ENCODE assay signal across 8 mouse cellular contexts in genomic region chr17:24454218-24454755, GRCm38 (mm10). TPM values are rescaled to one million over a fixed set of nuclear protein-coding genes. Genes with fewer than 3 reads are reported as not detected.
DNase-seq lines count a peak whose midpoint lies in the region; ATAC-seq and TF ChIP-seq lines count a peak whose summit lies in the region.

No protein-coding gene starts in this region.

- H3K9me3 ChIP-seq in limb, embryonic 13.5 days, result no peaks in the 10 kb centered on the region
- H3K9me3 ChIP-seq in stomach, embryonic 15.5 days, result no peaks in the 10 kb centered on the region

- no peaks in the 10 kb centered on the region; the same call in 1 of the 2 replicates for H3K4me1 ChIP-seq in spleen, adult 2 months (ENCODE audit: control insufficient read depth, insufficient read depth, insufficient read length)
- H3K4me1 ChIP-seq in embryonic fibroblast, embryonic 13.5 days (ENCODE audit: control insufficient read depth, insufficient read depth, low read length), result no peaks in the 10 kb centered on the region; the same call in 1 of the 2 replicates
- peaks cover 17% of the 10 kb centered on the region for H3K4me1 ChIP-seq in limb, embryonic 13.5 days
- H3K4me1 ChIP-seq in stomach, embryonic 15.5 days, result peaks cover 15% of the 10 kb centered on the region

- H3K4me3 ChIP-seq in spleen, adult 2 months (ENCODE audit: extremely low read depth, insufficient read depth, insufficient read length), result peak overlapping the region; percentile 86
- H3K4me3 ChIP-seq in embryonic fibroblast, embryonic 13.5 days (ENCODE audit: insufficient read depth, low read length), result peak overlapping the region; percentile 71
- peak overlapping the region; percentile 85 for H3K4me3 ChIP-seq in limb, embryonic 13.5 days
- H3K4me3 ChIP-seq in stomach, embryonic 15.5 days (replicated peaks), result peak overlapping the region; percentile 93

- peak overlapping the region; percentile 88 for H3K9ac ChIP-seq in limb, embryonic 13.5 days
- H3K9ac ChIP-seq in stomach, embryonic 15.5 days, result peak overlapping the region; percentile 97; the same call in 1 of the 2 replicates

- TF ChIP-seq CTCF in spleen, adult 2 months (IDR thresholded peaks at IDR 0.05; ENCODE audit: extremely low read depth, insufficient read depth, insufficient read length, insufficient replicate concordance), result no peak
- no peak for TF ChIP-seq CTCF in embryonic fibroblast, embryonic 13.5 days (IDR thresholded peaks at IDR 0.05; ENCODE audit: borderline replicate concordance, insufficient read depth, low read length)

- H3K36me3 ChIP-seq in spleen, adult 2 months (ENCODE audit: control insufficient read depth, insufficient read depth, low read length), result peaks cover 6% of the 10 kb centered on the region
- H3K36me3 ChIP-seq in limb, embryonic 13.5 days, result peaks cover 29% of the 10 kb centered on the region
- H3K36me3 ChIP-seq in stomach, embryonic 15.5 days, result peaks cover 17% of the 10 kb centered on the region

- H3K27me3 ChIP-seq in spleen, adult 2 months (ENCODE audit: control insufficient read depth, insufficient read depth, low read length), result no peaks in the 10 kb centered on the region
- no peaks in the 10 kb centered on the region for H3K27me3 ChIP-seq in limb, embryonic 13.5 days
- H3K27me3 ChIP-seq in stomach, embryonic 15.5 days (replicated peaks), result no peaks in the 10 kb centered on the region

- TF ChIP-seq POLR2A in spleen, adult 2 months (IDR thresholded peaks at IDR 0.05; ENCODE audit: low read depth, low read length), result no peak
- TF ChIP-seq POLR2A in embryonic fibroblast, embryonic 13.5 days (IDR thresholded peaks at IDR 0.05; ENCODE audit: low read depth, low read length), result no peak

- WGBS in spleen, adult 2 months, result 2% methylated on average over 14 of the region's 14 CpGs
- WGBS in limb, embryonic 13.5 days, result 4% methylated on average over 14 of the region's 14 CpGs
- WGBS in stomach, embryonic 15.5 days, result 1% methylated on average over 14 of the region's 14 CpGs

- DNase-seq in spleen, adult 2 months (ENCODE audit: low read depth in 1 of 2, low spot score in 2 of 2), result no peak
- DNase-seq in spleen, postnatal 10 days (ENCODE audit: low spot score in 2 of 2), result no peak
- DNase-seq in urinary bladder, postnatal 10 days (ENCODE audit: low spot score), result no peak
- DNase-seq in adrenal gland, adult 18-20 months (ENCODE audit: low spot score in 2 of 2), result no peak
- DNase-seq in layer of hippocampus, adult 18-20 months (ENCODE audit: low spot score in 2 of 2), result no peak

- H3K4me2 ChIP-seq in limb, embryonic 13.5 days (replicated peaks), result peak overlapping the region; percentile 78
- H3K4me2 ChIP-seq in stomach, embryonic 15.5 days, result peak overlapping the region; percentile 69

- ATAC-seq in limb, embryonic 13.5 days (ENCODE audit: low FRiP score, low read depth), result no peak
- ATAC-seq in stomach, embryonic 15.5 days (ENCODE audit: insufficient read depth, low FRiP score, low read depth), result no peak

- H3K27ac ChIP-seq in spleen, adult 2 months (ENCODE audit: insufficient read depth, low read length), result peak overlapping the region; percentile 94
- H3K27ac ChIP-seq in embryonic fibroblast, embryonic 13.5 days (ENCODE audit: insufficient read depth, low read length), result peak overlapping the region; percentile 83
- H3K27ac ChIP-seq in limb, embryonic 13.5 days, result peak overlapping the region; percentile 95
- peak overlapping the region; percentile 99 for H3K27ac ChIP-seq in stomach, embryonic 15.5 days

RNA-seq across cellular contexts. Expression of gene Dnase1l2, which starts 11.4 kb away (rescaled TPM):
- 7.8 and 8.6 TPM in 2 replicates for polyA plus RNA-seq in spleen, adult 2 months (2012; rRNA removed)
- 2.5 and 2.8 TPM in 2 replicates for polyA plus RNA-seq in embryonic fibroblast, embryonic 13.5 days (2011; ENCODE audit: insufficient read length, low read depth, missing spikeins)
- polyA plus RNA-seq in limb, embryonic 13.5 days (2015; fragmentation: Nextera tagmentation; extraction: Ambion mirVana), result 2.7 and 3.9 TPM in 2 replicates
- 2.7 and 4.6 TPM in 2 replicates for polyA plus RNA-seq in stomach, embryonic 15.5 days (2015; fragmentation: Nextera tagmentation; extraction: Ambion mirVana)
- total RNA-seq in adrenal gland, adult 18-20 months (2021), result 1 to 10 TPM; 2.8 to 4.0 TPM
- total RNA-seq in layer of hippocampus, adult 18-20 months (2021), result 10 to 100 TPM in 1 of 2 experiments, 1 to 10 TPM in 1; 9.6 to 11.4 TPM

RNA-seq across cellular contexts. Expression of gene E4f1, which starts 15.8 kb away (rescaled TPM):
- 95.9 and 110 TPM in 2 replicates for polyA plus RNA-seq in spleen, adult 2 months (2012; rRNA removed)
- polyA plus RNA-seq in embryonic fibroblast, embryonic 13.5 days (2011; ENCODE audit: insufficient read length, low read depth, missing spikeins), result 11.9 and 14.8 TPM in 2 replicates
- 38.3 and 45.7 TPM in 2 replicates for polyA plus RNA-seq in limb, embryonic 13.5 days (2015; fragmentation: Nextera tagmentation; extraction: Ambion mirVana)
- polyA plus RNA-seq in stomach, embryonic 15.5 days (2015; fragmentation: Nextera tagmentation; extraction: Ambion mirVana), result 30.8 and 33.7 TPM in 2 replicates
- total RNA-seq in adrenal gland, adult 18-20 months (2021), result 10 to 100 TPM; 21.9 to 23.1 TPM
- 10 to 100 TPM; 32.3 to 37.9 TPM for total RNA-seq in layer of hippocampus, adult 18-20 months (2021)

RNA-seq across cellular contexts. Expression of gene Pgp, which starts 15.9 kb away (rescaled TPM):
- 31.6 and 51.3 TPM in 2 replicates for polyA plus RNA-seq in spleen, adult 2 months (2012; rRNA removed)
- 21.1 and 21.5 TPM in 2 replicates for polyA plus RNA-seq in embryonic fibroblast, embryonic 13.5 days (2011; ENCODE audit: insufficient read length, low read depth, missing spikeins)
- 50.2 and 51.3 TPM in 2 replicates for polyA plus RNA-seq in limb, embryonic 13.5 days (2015; fragmentation: Nextera tagmentation; extraction: Ambion mirVana)
- 64.6 and 65.3 TPM in 2 replicates for polyA plus RNA-seq in stomach, embryonic 15.5 days (2015; fragmentation: Nextera tagmentation; extraction: Ambion mirVana)
- total RNA-seq in adrenal gland, adult 18-20 months (2021), result 10 to 100 TPM; 85.8 to 86.4 TPM
- total RNA-seq in layer of hippocampus, adult 18-20 months (2021), result 10 to 100 TPM; 61.6 to 64.6 TPM

RNA-seq across cellular contexts. Expression of gene Bricd5, which starts 19.4 kb away (rescaled TPM):
- 1.5 and 1.9 TPM in 2 replicates for polyA plus RNA-seq in spleen, adult 2 months (2012; rRNA removed)
- 0.50 TPM in 1 of 2 replicates, not detected in the other for polyA plus RNA-seq in embryonic fibroblast, embryonic 13.5 days (2011; ENCODE audit: insufficient read length, low read depth, missing spikeins)
- not detected in 2 replicates for polyA plus RNA-seq in limb, embryonic 13.5 days (2015; fragmentation: Nextera tagmentation; extraction: Ambion mirVana)
- polyA plus RNA-seq in stomach, embryonic 15.5 days (2015; fragmentation: Nextera tagmentation; extraction: Ambion mirVana), result 0.31 TPM in 1 of 2 replicates, not detected in the other
- under 1 TPM; 0.42 to 0.53 TPM for total RNA-seq in adrenal gland, adult 18-20 months (2021)
- total RNA-seq in layer of hippocampus, adult 18-20 months (2021), result 1 to 10 TPM; 2.0 to 2.8 TPM

RNA-seq across cellular contexts. Expression of gene Mlst8, which starts 24.6 kb away (rescaled TPM):
- polyA plus RNA-seq in spleen, adult 2 months (2012; rRNA removed), result 37.8 and 43.7 TPM in 2 replicates
- 20.9 and 23.3 TPM in 2 replicates for polyA plus RNA-seq in embryonic fibroblast, embryonic 13.5 days (2011; ENCODE audit: insufficient read length, low read depth, missing spikeins)
- 33.1 and 35.6 TPM in 2 replicates for polyA plus RNA-seq in limb, embryonic 13.5 days (2015; fragmentation: Nextera tagmentation; extraction: Ambion mirVana)
- 25.0 and 30.5 TPM in 2 replicates for polyA plus RNA-seq in stomach, embryonic 15.5 days (2015; fragmentation: Nextera tagmentation; extraction: Ambion mirVana)
- 10 to 100 TPM; 24.6 to 26.5 TPM for total RNA-seq in adrenal gland, adult 18-20 months (2021)
- 10 to 100 TPM; 42.5 to 42.9 TPM for total RNA-seq in layer of hippocampus, adult 18-20 months (2021)
